Mouse (Mus musculus) B cell, adult (primary cell): Measurements from ENCODE around the gene Olfr968. TPM values are rescaled to one million over a fixed set of nuclear protein-coding genes. Genes with fewer than 3 reads are reported as not detected.

Source experiments
- total RNA-seq: library from RNA; stranded (reverse); gene quantifications from 4 replicates; pipeline ENCODE4 v1.2.4, GENCODE M21; 2023; ENCODE audit not compliant: inconsistent age

The Olfr968 gene
- not detected in 4 replicates for total RNA-seq

DNA sequence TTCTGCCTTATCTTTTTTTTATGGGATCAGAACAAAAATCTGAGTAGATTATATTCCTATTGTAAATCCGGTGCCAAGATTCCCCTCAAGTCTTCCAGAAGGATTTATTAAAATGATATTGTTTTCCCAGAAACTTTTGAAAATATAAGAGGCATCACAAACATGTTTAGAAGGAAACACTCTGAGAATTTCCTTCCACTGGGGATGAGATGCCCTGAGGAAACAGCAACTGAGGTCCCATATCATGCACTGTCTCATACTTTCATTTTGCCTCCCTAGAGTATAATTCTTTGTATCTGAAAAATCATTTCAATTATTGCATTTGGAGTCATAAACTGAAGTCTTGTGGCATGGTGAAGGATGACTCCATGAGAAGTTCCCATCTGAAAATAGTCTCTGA is at the start of gene Olfr968:
Gene Olfr968, minus strand, starts transcription at position 101 of the 400 bp plus-strand sequence.

DNA sequence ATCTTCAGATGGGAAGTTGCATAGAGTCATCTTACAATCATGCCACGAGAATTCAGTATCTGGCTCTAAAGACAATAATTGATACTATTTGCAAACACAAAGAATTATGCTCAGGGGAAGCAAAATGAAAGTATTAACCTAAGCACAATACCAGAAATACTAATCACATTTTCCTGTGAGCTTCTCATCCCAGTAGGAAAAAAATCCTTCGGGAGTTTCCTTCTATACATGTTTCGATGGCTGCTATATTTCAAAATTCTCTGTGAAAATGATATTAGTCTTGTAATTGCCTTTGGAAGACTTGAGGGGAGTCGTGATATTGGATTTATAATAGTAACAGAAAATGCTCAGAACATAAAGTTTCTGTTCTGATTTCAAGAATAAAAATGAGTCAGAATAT is 25.5 kb upstream of the Olfr968 start, which contains the start of gene Olfr970:
Gene Olfr970, plus strand, starts transcription at position 301 of the 400 bp plus-strand sequence.

DNA sequence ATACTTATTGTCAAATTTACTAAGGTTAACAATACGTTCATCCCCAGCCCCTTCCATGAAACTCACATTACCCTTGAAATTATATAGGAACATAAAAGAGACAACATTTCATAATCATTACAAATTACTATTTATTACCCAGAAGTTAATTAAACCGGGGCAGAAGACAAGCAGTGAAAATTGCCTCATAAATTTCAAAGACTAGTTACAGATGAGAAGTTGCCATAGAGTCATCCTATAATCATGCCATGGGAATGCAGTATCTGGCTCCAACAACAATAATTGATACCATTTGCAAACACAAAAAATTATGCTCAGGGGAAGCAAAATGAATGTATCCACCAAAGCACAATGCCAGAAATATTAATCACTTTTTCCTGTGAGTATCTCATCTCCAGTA is 7.5 kb upstream of the Olfr968 start, which contains the start of gene Olfr969:
Gene Olfr969, plus strand, starts transcription at position 388 of the 400 bp plus-strand sequence.

DNA sequence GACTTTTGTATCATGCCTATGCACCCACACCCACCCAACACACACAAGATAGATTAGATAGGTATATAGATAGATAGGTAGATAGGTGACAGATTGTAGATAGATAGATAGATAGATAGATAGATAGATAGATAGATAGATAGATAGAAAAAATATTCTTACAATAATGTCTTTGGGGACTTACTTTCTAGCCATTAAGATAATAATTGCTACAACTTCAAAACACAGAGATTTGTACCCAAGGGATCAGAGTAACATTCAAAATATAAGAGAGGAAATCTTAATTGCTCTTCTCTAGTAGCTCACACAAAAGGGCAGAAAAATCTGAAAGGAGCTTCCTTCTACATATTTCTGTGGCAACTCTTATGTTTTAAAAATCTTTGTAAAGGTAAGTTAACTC is 37.1 kb downstream of the Olfr968 start, which contains the start of gene Olfr967:
Gene Olfr967, plus strand, starts transcription at position 301 of the 400 bp plus-strand sequence.

DNA sequence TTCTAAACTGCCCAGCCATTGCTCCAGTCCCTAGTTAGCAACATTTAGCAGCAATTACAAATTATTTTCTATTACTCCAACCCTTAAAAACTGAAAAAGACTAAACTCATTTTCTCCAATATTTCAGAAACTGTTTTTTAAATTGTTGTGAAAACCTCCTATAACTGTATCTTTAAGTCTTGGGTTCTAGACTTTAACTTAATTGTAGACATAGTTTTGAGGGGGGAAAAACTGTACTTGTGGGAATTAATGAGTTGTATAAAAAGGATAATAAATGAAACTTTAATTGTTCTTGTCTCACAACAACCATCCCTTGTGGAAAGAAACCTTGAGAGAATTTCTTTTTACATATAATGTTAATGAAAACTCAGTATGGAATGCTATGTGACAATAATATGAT is 52.4 kb downstream of the Olfr968 start, which contains the start of gene Olfr150:
Gene Olfr150, plus strand, starts transcription at position 301 of the 400 bp plus-strand sequence.

Other genes with a start within 250 kb of the Olfr968 start
- gene Olfr958, start 229.2 kb downstream of the Olfr968 start, total RNA-seq: not detected in 4 replicates
- gene Olfr959, start 207.7 kb downstream of the Olfr968 start, total RNA-seq: not detected in 4 replicates
- gene AW551984, start 178.8 kb downstream of the Olfr968 start, total RNA-seq: not detected in 4 replicates
- gene Olfr148, start 172.6 kb downstream of the Olfr968 start, total RNA-seq: not detected in 4 replicates
- gene Olfr960, start 161.9 kb downstream of the Olfr968 start, total RNA-seq: not detected in 4 replicates
- gene Olfr961, start 138.2 kb downstream of the Olfr968 start, total RNA-seq: not detected in 4 replicates
- gene Olfr963, start 116.0 kb downstream of the Olfr968 start, total RNA-seq: not detected in 4 replicates
- not detected in 4 replicates for gene Olfr149, start 76.1 kb downstream of the Olfr968 start, total RNA-seq
- not detected in 4 replicates for gene Olfr965, start 71.9 kb downstream of the Olfr968 start, total RNA-seq
- gene Olfr150, start 52.3 kb downstream of the Olfr968 start, total RNA-seq: not detected in 4 replicates
- gene Olfr967, start 37.0 kb downstream of the Olfr968 start, total RNA-seq: not detected in 4 replicates
- gene Olfr969, start 7.7 kb upstream of the Olfr968 start, total RNA-seq: not detected in 4 replicates
- not detected in 4 replicates for gene Olfr970, start 25.6 kb upstream of the Olfr968 start, total RNA-seq
- not detected in 4 replicates for gene Olfr971, start 53.6 kb upstream of the Olfr968 start, total RNA-seq
- gene Olfr972, start 83.2 kb upstream of the Olfr968 start, total RNA-seq: not detected in 4 replicates
- gene Olfr229, start 124.1 kb upstream of the Olfr968 start, total RNA-seq: not detected in 4 replicates
- gene Olfr974, start 154.2 kb upstream of the Olfr968 start, total RNA-seq: not detected in 4 replicates
- gene Olfr975, start 168.8 kb upstream of the Olfr968 start, total RNA-seq: not detected in 4 replicates
- gene Olfr976, start 177.9 kb upstream of the Olfr968 start, total RNA-seq: not detected in 4 replicates
- not detected in 4 replicates for gene Olfr978, start 208.9 kb upstream of the Olfr968 start, total RNA-seq
- gene Olfr979, start 220.2 kb upstream of the Olfr968 start, total RNA-seq: not detected in 4 replicates
- not detected in 4 replicates for gene Olfr980, start 226.3 kb upstream of the Olfr968 start, total RNA-seq
- not detected in 4 replicates for gene Olfr981, start 238.2 kb upstream of the Olfr968 start, total RNA-seq